Mouse (Mus musculus): ENCODE results near the gene Eef2kmt.
"Not testable (repeated sequence)": the region's sequence is repeated elsewhere in the genome, so short reads cannot be mapped to it uniquely, and the experiment has no call there.

DNA sequence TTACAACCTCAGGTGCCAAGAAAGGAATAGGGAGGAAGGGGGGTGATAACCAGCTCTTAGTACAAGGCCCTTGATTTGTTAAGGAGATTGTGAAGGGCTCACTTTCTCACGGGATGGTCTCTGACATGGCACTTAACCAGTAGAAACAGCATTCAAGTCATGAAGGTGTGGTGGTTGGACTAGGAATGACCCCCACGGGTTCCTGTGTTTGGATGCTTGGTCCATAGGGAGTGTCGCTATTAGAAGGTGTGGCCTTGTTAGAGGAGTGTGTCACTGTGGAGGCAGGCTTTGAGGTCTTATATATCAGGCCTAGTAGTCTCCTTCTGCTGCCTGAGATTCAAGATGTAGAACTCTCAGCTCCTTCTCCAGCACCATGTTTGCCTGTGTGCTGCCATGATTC lies 27.7 kb downstream of the Eef2kmt start:
- not testable (repeated sequence) for TF ChIP-seq CTCF (IDR thresholded peaks at IDR 0.05); EP300 (IDR thresholded peaks at IDR 0.05; ENCODE audit: insufficient read depth, low read depth, low read length)

Measured in heart, adult 2 months (tissue).